Mouse (Mus musculus) liver, embryonic 11.5 days (tissue): Measurements from ENCODE around the gene Fa2h. TPM values are rescaled to one million over a fixed set of nuclear protein-coding genes. Genes with fewer than 3 reads are reported as not detected.

Experiments
- ATAC-seq: fragments of 200-750 bp; cut with Nextera tagmentation; replicated peaks from 2 replicates; pipeline ENCODE4 v1.8.0; 2017; ENCODE audit warnings: moderate number of reproducible peaks, mild to moderate bottlenecking, moderate TSS enrichment, moderate library complexity; ENCODE audit not compliant: low FRiP score
- DNase-seq: peaks from one replicate; pipeline ENCODE4 v3.0.0-alpha.2; 2017; ENCODE audit warnings: low spot score
- H3K27ac ChIP-seq: fragments of 300-500 bp; sonication (generic); 2 replicates; pipeline ENCODE4 v1.5.1; 2014; ENCODE audit warnings: mild to moderate bottlenecking, low read depth, low read length, control low read depth
- H3K27me3 ChIP-seq: fragments of 300-500 bp; sonication (generic); replicated peaks from 2 replicates; pipeline ENCODE4 v1.6.1; 2014; ENCODE audit warnings: low read length, mixed read lengths; ENCODE audit not compliant: control insufficient read depth, insufficient read depth
- H3K36me3 ChIP-seq: fragments of 300-500 bp; sonication (generic); 2 replicates; pipeline ENCODE4 v1.6.1; 2014; ENCODE audit warnings: mild to moderate bottlenecking, low read length, moderate library complexity, mixed read lengths; ENCODE audit not compliant: control insufficient read depth, insufficient read depth
- H3K4me1 ChIP-seq: fragments of 300-500 bp; sonication (generic); replicated peaks from 2 replicates; pipeline ENCODE4 v1.6.1; 2014; ENCODE audit warnings: low read length, mixed read lengths; ENCODE audit not compliant: control insufficient read depth, insufficient read depth
- H3K4me2 ChIP-seq: fragments of 300-500 bp; sonication (generic); 2 replicates; pipeline ENCODE4 v1.6.1; 2014; ENCODE audit warnings: mild to moderate bottlenecking, control low read depth, moderate library complexity
- H3K4me3 ChIP-seq: fragments of 300-500 bp; sonication (generic); 2 replicates; pipeline ENCODE4 v1.5.1; 2014; ENCODE audit warnings: low read depth, low read length, control low read depth
- H3K9ac ChIP-seq: fragments of 300-500 bp; sonication (generic); 2 replicates; pipeline ENCODE4 v1.6.1; 2014; ENCODE audit warnings: low read depth, low read length, control low read depth
- H3K9me3 ChIP-seq: fragments of 300-500 bp; sonication (generic); 2 replicates; pipeline ENCODE4 v1.6.1; 2016; ENCODE audit warnings: low read length, inconsistent platforms, mixed read lengths; ENCODE audit not compliant: control insufficient read depth
- WGBS: fragments of 180-500 bp; shearing (Covaris S2); extraction: QIAGEN DNeasy Blood & Tissue Kit; methylation state at CpG from one replicate; pipeline ENCODE4 v1.1.7; 2014; 5-methylcytosine and 5-hydroxymethylcytosine counted together
- polyA plus RNA-seq: library from polyadenylated mRNA; unstranded; fragments of >200 nt; fragmentation: Nextera tagmentation; extraction: Ambion mirVana; gene quantifications from 2 replicates; pipeline ENCODE4 v1.2.1, GENCODE M21; 2014

Fa2h gene
- polyA plus RNA-seq, 1 experiment from 2014 or later: not detected

GRCm38 (mm10) chr8:111299821-111300568 is 93.6 kb downstream of the Fa2h start, which contains the start of gene Rfwd3:
TSS of gene Rfwd3 (minus strand) at chr8:111300222.
- Histone ChIP-seq H3K4me2 (peak within 1 kb of the TSS; percentile 69), H3K9ac (peak within 1 kb of the TSS; percentile 95), H3K4me1 (peaks cover 13% of the 10 kb centered on the region), H3K4me3 (peak within 1 kb of the TSS; percentile 91), H3K27ac (peak within 1 kb of the TSS; percentile 87), H3K27me3 (no peaks in the 10 kb centered on the region), H3K9me3 (no peaks in the 10 kb centered on the region), H3K36me3 (peaks cover 13% of the 10 kb centered on the region; the same call in 1 of the 2 replicates)
- WGBS: under 1% methylated on average over 67 of the region's 67 CpGs
- peak; percentile 98 for ATAC-seq
- peak; percentile 93 for DNase-seq

GRCm38 (mm10) chr8:111299363-111299820 is 94.2 kb downstream of the Fa2h start:
- under 1% methylated on average over 28 of the region's 28 CpGs for WGBS
- Histone ChIP-seq H3K36me3 (peaks cover 17% of the 10 kb centered on the region), H3K4me1 (peaks cover 13% of the 10 kb centered on the region), H3K4me2 (peak overlapping the region; percentile 69), H3K4me3 (peak overlapping the region; percentile 91), H3K9ac (peak overlapping the region; percentile 95), H3K27ac (peak overlapping the region; percentile 87), H3K27me3 (no peaks in the 10 kb centered on the region), H3K9me3 (no peaks in the 10 kb centered on the region)
- DNase-seq (peak; percentile 79), ATAC-seq (peak; percentile 48)

- peaks cover 13% of the 10 kb centered on the region for H3K4me1 ChIP-seq
- no peaks in the 10 kb centered on the region for H3K9me3 ChIP-seq
- H3K36me3 ChIP-seq: peaks cover 28% of the 10 kb centered on the region
- no peak for ATAC-seq
- 0 out of 2 replicates have a peak overlapping the region, but pooled peaks have one; percentile 22 for H3K9ac ChIP-seq
- H3K4me3 ChIP-seq: peak overlapping the region; percentile 91; the same call in 1 of the 2 replicates
- H3K27ac ChIP-seq: no peak overlapping the region
- peak overlapping the region; percentile 69 for H3K4me2 ChIP-seq
- DNase-seq: no peak
- WGBS: 89% methylated on average over 1 of the region's 1 CpGs
- no peaks in the 10 kb centered on the region for H3K27me3 ChIP-seq
Observed at GRCm38 (mm10) chr8:111298011-111298410, 95.6 kb downstream of the Fa2h start.

Other genes starting within 250 kb of the Fa2h start
- 36.4 and 40.1 TPM in 2 replicates for gene Glg1, start 134.6 kb downstream of the Fa2h start, polyA plus RNA-seq
- 81.6 and 96.1 TPM in 2 replicates for gene Rfwd3, start 93.6 kb downstream of the Fa2h start, polyA plus RNA-seq
- 2.6 and 3.0 TPM in 2 replicates for gene Mlkl, start 55.6 kb downstream of the Fa2h start, polyA plus RNA-seq
- 3.1 and 3.8 TPM in 2 replicates for gene Wdr59, start 128.3 kb upstream of the Fa2h start, polyA plus RNA-seq
- 24.9 and 27.6 TPM in 2 replicates for gene Znrf1, start 142.3 kb upstream of the Fa2h start, polyA plus RNA-seq
- gene Ldhd, start 236.6 kb upstream of the Fa2h start, polyA plus RNA-seq: 0.10 and 0.16 TPM in 2 replicates
- 14.2 and 15.6 TPM in 2 replicates for gene Zfp1, start 249.6 kb upstream of the Fa2h start, polyA plus RNA-seq